Mouse (Mus musculus) R1 (cell line): ENCODE results near the gene Sacm1l.
A peak's percentile ranks its signal among the peaks of the same experiment; 100 is the strongest.

ENCODE experiments used
- DNase-seq: peaks from one replicate; pipeline ENCODE4 v3.0.0-alpha.2; 2018; ENCODE audit warnings: low read depth, low spot score

The Sacm1l gene

DNA sequence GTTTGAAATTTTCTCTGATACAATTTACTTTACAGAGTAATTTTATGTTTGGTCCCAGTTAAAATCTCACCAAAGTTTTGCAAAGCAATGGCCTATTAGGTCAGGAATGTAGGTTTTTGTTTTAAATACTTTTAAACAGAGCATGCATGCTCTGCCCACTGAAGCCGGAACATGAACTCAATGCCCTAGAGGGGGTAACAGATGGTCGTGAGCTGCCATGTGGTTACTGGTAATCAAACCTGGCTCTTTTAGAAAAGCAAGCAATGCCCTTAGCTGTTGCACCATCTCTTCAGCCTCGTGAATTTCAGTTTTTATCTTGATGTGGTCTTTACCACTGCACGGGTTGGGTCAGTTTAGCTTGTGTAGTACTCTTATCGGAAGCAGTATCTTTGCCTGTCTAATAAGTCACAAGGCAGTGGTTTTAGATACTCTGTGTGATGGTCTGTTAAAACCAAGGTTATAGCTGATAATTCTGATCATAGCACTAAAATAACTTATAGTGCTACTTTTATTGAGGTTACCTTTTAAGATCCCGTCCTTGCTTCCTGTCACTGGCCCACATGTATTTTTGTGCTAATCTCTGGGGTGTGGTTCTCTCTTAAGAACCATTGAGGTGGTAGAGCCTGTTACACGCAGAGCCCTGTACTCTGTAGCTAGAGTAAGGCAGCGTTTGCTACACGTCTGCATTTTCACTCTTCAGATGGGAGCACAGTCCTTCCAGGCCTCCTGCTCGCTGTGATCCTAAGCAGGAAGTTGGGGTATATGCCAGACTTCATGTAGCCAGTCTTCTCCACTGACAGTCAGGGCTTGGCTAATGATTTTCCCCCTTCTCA is 48.0 kb downstream of the Sacm1l start:
- DNase-seq = no peak

DNA sequence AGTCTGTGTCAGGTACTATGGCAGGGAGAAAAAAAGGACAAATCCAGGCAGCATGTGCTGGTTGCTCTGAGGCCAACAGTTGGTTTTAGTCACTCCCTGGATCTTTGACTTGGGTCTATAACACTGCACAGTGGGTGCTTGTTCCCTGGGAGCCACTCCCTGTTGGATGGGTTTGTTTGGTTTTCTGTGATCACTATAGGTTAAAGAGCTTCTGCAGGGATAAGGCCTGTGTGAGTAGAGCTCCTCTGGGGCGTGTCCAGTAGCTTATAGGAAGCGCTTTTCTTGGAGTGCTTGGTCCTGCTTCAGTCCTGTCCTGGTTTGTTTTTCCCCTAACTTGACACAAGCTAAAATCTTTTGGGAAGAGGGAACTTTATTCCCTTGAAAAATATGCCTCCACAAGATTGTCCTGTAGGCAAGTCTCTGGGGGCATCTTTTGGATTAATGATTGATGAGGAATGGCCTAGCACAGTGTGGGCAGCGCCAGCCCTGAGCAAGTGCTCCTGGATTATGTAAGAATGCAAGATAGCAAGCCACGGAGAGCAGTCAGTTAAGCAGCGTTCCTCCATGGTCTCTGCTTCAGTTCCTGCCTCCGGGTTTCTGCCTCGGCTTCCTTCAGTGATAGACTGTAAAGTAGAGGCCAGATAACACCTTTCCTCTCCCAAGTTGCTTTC is 59.8 kb downstream of the Sacm1l start:
- DNase-seq = peak; percentile 9

DNA sequence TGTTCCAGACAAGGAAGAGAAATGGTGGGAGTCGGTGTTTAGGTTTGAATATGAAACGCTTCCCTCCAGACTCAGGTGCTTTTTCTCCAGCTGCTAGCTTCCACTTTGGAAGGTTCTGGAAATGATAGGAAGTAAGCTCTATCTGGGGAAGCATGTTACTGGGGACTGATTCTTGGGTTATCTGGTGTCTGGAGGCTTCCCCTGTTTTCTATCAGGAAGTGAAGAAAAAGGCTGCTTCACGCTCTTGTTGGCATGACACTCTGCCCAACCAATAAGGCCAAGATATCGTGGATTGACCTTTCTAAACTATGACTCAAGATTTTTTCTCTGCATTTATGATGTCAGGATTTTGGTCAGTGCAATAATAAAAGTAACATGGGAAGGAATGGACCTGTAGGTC is 65.6 kb downstream of the Sacm1l start:
- DNase-seq = no peak

DNA sequence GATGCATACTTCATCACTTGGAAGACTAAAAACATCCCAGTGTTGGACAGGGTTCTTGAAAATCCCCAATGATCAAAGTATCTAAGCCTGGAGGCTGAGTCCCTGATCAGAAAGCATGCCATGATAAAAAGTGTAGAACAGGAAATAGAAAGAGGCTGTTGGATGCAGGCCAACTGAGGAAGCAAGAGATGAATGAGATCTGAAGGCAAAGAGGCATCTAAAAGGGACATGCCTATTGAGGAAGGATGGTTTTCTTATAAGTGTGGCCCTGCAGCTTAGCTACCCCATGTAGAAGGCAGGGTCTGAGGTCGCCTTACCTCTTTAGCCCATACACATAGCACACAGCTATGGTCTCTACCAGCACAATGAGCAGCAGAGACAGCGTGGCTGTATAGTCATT is 67.4 kb downstream of the Sacm1l start:
- DNase-seq = no peak

DNA sequence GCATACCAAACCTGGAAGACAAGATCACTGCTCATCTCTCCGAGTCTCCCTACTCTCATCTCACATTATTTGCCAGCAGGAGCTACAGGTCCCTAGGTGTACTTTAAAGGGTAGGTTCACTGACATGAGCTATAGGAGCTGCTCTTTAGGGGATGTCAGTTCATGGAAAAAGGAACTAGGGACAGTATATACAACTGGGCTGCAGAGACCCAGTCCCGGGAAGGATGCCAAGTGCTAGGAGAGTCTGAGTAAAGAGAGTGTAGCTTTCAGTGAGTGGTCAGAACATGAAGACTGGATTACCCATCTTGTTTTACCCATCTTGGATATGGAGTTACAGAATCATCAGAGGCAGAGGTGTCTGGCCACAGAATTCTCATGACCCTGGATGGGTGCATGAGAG is 67.8 kb downstream of the Sacm1l start:
- no peak for DNase-seq

DNA sequence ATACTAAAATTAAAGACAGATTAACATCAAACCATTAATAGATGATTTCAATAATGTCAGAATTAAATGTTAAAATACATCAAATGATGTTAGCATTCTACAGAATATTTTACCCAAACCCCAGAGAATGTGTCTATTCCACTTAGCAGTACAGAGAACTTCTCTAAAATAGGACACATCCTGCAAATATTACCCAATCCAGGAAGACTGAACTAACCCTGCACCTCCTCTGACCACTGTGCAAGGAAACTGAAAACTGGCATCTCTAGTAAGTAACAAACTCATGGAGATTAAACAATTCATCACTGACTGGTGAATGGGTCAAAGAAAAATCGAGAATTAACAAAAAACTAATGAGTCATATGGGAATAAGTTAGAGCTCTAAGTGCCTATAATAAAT is 72.0 kb downstream of the Sacm1l start:
- DNase-seq = no peak

DNA sequence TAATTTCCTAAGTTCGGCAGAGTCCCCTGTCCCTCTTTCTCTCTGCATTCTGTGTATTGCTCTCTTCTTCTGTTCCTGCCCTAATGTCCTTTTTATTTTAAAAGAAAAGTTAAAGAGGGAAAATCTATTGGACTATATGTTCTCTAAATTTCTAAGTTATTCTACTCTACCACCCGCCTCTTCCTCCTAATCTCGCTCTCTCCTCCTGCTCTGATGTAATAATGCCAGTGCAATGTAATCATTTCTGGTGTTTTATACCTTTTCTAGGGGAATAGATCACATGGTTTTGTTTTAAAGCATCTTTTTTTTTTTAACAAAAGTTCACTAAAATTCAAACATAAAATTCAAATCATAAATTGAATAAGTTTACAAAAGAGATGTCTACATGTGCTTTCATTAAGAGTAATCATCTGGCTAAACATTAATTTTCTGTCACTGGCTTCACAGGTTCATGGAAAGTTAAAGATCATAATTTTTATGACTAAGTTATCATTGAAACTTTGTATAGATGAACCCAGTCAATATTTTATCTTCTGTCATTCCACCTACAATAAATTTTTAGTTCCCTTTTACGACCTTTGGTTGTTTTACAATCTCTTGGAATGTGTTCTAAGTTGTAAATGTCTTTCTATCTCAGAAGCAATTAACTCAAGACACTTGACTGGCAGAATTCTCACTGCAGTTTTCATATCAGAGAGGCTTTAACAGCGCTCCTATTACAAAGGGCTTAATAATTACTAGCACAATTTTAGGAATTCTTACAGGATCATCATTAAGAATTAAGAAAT is 90.9 kb downstream of the Sacm1l start:
- DNase-seq = no peak

DNA sequence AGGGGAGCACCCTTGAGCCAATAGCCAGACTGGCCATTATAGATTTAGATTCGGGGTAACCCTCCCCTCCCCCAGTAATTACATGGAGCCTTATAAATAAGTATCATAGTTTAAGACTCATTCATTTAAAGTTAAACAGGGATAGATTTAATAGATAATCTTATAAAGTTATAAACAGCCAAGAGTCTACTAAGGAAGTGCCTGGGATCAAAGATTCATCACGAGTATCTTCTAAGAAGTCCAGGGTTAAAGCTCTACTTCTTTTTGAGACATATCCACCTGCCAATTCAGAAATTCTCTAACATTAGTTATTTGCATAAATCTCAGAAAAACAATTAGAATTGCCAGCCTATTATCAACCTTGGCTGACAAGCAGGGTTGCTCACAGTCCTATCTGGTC is 95.2 kb downstream of the Sacm1l start:
- no peak for DNase-seq

DNA sequence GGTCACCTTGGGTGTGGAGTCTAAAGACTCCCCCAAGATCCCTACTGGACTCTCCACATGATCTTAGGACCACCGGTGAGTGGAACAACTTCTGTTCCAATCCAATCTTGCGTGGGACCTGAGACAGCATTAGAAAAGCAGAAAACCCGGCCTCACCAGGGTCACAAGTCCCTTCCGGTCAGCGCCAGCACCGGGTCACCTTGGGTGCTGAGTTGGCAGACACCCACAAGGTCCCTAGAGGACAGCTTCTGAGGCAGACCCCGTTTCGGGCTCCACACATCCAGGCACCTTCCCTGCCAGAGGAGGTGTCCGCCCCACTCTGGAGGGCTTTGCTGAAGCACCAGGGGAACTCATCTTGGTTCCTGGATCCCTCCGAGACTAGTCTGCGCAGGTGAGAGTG is 96.3 kb downstream of the Sacm1l start:
- DNase-seq = no peak

DNA sequence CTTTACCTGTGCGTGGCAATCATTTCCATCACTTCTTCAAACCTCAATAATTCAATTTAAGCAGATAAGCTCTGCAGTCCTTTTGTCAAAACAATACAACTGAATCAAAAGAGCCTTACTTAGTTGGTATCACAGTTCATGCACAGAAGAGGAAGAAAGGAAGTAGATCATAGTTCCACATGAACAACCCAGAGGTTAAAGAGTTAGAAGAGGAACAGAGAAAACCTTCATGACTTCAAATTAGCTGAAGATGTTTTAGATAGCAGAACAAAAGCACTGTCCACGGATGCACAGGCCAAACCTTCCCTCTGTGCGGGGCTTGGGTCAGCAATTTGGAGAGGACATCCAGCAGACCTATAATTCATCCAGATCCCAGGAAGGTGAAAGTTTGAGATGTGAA is 102.1 kb downstream of the Sacm1l start:
- no peak for DNase-seq

DNA sequence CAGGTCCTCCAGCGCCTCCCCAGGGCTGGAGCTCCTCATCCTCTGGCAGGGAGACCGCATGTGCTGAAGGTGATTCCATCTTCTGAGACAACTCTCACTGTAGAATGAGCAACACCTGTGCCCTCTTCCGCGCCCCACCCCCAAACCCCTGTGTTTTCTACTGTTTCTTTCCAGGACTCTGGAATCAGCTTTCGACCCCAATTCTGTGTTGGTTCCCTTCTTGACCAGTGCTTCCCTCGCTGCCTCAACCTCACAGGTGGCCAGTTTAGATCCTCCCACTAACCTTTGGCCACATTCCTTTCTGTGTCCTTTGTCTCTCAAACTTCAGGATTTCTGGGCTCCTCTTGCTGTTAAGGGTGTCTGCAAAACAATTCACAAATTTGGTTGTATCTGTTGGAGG is 102.7 kb downstream of the Sacm1l start, which contains the start of gene Slc6a20b:
Gene Slc6a20b (minus strand): TSS at position 285 of the 400 bp plus-strand sequence.
- no peak for DNase-seq

DNA sequence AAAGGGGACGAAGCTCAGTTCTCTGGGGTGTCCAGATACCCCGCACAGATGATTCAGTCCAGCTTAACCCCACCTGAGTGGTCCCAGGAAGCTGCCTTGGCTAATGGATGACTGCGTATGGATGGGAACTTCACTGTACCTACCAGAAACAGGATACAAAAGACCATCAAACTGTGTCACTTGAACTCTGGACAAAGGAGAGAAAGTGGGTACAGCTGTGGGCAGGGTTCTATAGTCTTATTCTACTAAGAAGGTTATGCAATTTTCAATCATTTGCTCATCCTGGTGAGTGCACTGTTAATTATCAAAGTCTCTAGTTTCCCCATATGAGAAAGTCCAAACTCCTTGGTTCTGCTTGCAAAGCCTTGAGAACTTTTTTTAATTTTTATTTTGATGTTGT is 103.4 kb downstream of the Sacm1l start:
- no peak for DNase-seq

DNA sequence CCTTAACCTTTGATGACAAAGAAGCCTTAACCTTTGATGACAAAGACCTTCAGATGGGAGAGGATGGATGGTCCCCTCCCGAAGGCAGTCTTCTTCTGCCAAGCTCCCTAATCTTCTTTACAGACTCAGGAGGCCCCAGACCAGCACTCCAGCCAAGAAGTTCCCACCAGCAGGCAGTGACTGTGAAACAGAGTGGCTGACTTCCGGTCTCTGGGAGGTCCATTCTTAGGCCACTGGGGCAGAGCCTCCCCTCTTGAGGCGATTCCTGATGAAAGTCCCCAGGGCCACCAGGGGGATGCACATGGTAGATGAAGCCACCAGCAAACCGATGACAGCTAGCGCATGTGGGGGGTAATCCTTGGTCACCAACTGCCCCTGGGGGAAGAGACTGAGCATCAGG is 107.2 kb downstream of the Sacm1l start:
- DNase-seq = no peak

DNA sequence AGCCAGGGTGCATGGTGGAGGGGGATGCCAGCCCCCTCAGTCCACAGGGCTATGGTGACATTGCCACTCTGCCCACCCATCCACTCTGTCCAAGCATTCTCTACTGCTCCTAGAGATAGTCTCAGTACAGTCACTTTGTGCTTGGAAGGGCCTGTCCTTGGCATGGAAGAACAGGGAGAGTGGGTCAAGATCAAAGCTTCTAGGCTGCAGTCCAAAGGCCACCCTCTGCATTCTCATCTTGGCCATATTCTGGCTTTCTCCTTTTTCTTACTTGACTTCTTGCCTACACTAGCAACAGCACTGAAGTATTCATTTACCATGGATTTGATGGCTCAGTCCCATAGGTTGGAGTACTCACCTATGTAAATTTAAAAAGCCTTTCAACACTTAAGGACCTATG is 108.7 kb downstream of the Sacm1l start:
- DNase-seq = no peak

DNA sequence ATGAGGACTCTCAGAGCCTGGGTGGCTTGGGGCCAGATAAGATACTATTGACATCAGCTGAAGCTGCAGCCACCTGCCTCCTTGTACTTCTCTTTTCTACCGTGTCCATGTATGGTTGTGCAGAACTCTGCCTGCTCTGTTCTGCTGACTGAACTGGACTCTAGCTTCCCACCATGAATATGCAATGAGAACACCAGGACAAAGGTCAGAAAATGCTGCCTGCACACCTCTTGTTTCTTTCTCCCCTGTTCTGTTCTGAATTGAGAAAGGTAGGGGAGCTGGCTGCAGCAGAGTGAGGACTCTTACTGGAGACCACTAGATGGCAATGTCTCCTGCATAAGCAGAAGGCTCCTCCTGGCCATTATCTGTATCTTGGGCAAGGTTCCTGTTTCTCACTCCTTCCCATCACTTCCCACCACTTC is 109.1 kb downstream of the Sacm1l start:
- peak; percentile 21 for DNase-seq

DNA sequence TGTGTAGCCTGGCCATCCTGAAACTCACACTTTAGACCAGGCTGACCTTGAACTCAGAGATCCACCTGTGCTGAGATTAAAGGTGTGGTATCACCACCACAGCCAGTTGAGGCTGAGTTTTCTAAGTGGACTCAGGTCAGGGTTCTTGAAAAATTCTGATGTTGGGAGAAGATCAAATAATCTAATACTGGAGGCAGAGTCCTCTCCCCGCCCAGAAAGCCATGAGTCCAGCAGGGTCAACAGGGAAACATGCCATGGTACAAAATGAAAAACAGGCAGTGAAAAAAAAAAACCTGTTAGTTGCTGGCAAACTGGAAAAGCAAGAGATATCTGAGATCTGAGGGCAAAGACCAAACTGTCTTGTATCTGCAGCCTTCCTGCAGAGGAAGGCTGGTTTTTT is 110.5 kb downstream of the Sacm1l start:
- DNase-seq = no peak
